Mouse (Mus musculus) heart, postnatal 0 days (tissue): ENCODE data around the gene Tmem102.

Source experiments
- CTCF ChIP-seq: IDR thresholded peaks from 2 replicates; pipeline ENCODE4 v1.5.1; 2016; ENCODE audit warnings: antibody characterized with exemption, control low read depth, low read depth
- EP300 ChIP-seq: IDR thresholded peaks from 2 replicates; pipeline ENCODE4 v1.6.1; 2016; ENCODE audit warnings: antibody characterized with exemption, low read depth

GRCm38 (mm10) chr11:69804972-69805909 lies at the start of gene Tmem102:
- TF ChIP-seq CTCF: no peak
- no peak for TF ChIP-seq EP300
